Mouse (Mus musculus) liver (tissue): ENCODE results near the gene Foxred2.

Source experiments
- DNase-seq: peaks from one replicate; pipeline ENCODE4 v3.0.0-alpha.2; 2020; ENCODE audit warnings: mixed read lengths

Gene Foxred2

DNA sequence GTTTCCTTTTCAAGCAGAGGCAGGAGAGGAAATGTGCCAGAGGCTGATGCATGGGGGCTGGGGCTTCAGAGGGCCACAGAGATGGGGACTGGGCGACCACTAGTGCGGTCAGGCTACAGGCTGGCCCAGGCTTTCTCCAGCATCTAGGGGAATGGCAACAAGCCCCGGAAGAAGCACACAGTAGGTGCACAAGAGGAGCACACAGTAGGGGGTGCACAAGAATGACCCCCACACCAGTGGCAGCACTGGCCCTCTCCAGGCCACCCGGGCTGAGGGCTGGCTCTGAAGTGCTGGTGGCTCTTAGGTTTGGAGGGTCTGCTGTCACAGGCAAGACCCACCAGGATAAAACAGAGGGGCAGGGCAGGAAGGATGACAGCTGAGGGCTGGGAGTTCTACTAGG lies 41.2 kb downstream of the Foxred2 start:
- DNase-seq: no peak

DNA sequence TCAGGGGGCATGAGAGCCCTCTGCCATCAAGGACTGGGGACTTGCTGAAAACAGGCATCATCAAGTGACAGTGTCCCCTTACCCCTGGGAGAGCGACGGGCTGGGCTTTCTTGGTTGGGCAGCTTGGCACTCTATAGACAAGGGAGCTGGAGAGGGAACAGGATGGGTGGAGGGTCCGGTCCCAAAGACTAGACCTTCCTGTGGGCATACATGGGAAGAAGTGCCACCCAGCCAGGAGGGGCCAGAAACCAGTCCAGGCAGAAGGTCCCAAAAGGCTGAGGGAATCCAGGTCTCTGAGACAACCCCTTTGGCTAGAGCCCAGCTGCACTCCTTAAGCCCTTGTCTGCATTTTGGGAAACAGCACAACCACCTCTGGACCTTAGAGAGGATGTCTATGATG lies 42.0 kb downstream of the Foxred2 start:
- DNase-seq: no peak

DNA sequence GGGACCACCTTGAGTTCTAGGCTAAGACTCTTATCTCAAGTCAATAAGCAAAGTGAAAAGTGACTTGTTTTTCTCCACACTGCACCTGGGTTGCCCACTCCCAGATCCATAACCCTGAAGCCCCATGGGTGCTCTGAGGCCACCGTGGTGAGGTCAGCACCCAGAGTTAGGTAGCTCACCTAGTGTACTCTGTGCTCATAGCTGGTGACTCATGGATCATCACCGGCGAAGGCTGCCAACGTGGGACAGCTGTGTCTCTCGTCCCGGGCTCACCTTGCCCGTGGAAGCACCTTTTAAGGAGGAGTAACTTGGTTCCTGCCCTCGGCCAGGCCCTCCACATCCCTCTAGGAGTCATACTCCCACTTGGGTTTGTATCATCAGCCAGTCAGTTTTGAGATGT lies 43.5 kb downstream of the Foxred2 start:
- no peak for DNase-seq

DNA sequence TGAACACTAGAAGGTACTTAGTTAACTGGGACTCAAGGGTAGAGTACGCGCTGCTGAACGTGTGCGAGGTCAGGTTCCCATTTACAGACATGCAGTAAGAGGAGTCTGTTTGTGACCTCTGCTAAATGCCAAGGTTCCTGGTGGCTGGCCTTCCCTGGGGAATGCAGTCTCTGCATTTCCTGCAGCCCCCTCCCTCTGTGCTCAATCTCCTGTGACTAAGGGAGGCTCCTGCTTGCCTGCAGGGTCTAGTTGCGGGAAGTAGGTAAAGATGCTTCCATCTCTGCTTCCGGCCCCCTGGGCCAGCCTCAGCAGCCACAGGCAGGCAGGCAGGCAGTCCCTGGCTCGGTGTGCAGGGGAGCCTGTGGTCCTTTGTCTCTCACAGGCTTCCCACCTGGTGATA lies 43.9 kb downstream of the Foxred2 start:
- DNase-seq: no peak

DNA sequence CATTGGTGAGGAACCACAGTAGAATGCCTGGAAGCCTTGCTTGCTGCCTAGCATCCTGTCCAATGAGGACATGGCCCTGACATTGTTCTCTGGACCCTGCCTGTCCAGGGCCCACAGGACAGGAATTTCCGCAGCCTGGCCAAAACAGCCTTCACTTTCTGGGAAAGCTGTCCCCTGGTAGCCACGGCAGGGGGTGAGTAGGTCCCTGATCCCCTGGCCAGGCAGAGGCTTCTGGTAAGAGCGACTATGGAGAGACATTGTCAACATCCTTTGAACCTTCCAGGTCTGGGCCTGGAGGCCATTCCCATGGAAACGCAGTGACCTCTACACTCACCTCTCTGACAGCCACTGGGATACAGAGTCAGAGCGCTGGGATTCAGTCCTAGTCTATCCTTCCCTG lies 44.5 kb downstream of the Foxred2 start:
- DNase-seq: peak; percentile 30

DNA sequence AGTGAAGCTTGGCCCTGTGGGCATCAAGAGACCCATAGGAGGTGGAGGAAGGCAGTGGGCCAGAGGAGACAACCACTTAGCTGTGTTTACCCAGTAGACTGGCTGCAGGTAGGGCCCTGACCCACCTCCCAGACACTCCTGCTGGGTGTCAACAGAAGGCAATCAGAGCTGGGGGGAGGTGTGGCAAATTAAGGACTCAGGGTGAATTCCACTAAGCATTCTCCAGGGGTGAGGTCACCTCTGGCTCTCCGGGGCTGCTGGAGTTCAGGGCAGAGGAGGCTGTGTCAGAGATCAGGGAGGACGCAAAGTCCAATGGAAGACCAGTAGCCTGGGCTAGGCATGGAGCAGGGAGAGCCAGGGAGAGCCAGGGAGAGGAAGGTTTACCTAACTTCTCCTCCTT lies 45.5 kb downstream of the Foxred2 start:
- peak; percentile 41 for DNase-seq

DNA sequence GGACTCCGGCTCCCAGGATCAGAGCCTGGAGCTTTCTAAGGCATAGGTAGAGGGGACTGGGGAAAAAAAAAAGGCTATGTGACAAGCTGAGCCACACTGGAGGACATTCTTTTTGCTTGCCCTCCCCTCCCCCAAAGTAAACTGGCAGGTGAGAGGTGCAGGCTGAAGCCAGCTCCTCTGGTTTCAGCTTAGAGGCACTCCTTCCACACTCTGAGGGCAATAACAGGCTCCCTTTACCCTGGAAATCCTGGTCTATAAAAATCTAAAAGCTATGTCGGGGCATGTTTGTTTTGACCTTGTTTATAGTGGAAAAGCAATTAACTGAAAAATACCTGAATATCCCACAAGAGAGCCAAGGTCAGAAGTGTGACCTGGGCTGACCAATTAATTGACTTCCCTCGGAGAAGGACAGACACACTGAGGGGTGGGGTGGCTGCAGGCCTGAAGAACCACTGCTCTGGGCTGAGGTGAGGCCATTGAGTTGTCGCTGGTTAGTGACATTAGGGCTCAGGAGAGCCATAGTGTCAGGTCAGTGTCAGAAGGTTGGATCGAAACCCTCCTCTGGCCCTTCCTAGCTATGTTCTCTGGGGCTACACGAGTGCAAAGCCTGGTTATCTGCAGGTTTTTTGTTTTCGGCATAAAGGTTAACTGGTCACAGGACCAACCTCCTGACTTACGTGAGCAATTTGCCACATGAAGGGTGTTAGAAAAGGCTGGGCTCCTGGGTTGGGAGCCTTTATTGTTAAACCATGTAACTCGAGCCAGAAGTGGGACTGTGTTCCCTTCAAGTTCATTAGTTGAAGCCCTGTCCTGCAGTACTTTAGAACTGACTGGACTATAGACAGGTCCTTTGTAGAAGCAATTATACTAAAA lies 48.6 kb downstream of the Foxred2 start:
- DNase-seq: no peak

DNA sequence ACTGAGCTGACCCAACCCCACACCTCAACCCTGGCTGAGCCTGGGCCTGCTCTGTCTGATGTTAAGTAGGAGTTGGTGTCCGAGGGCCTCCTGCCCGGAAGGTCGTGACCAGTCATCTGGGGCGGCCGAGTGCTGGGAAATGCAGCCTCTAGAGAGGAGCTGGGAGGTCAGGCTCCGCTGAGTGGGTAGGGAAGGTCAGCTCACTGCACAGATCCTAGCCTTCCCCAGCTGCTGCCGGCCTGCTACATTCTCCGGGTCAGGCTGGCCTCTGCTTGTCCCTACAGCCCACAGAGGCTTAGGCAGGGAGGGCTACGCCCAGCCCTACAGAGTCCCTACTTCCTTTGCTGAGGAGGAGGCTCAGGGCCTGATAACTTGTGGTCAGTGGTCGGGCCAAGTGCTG lies 50.0 kb downstream of the Foxred2 start:
- no peak for DNase-seq

DNA sequence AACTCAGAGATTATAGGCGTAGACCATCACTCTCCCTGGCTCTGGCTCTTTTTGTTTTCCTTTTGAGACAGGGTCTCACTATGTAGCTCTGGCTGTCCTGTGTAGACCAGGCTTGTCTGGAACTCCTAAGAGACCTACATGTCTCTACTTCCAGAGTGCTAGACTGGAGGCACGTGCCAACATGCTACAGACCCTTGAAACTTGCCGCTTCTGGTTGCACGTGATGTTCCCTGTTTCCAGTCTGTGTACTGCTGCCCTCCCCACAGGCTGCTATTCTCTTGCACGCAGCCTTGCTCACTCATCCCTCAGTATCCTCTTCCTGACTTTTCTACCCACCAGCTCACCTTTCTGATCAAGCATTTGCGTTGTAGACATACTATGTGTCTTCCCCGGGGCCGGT lies 50.4 kb downstream of the Foxred2 start:
- DNase-seq: no peak

DNA sequence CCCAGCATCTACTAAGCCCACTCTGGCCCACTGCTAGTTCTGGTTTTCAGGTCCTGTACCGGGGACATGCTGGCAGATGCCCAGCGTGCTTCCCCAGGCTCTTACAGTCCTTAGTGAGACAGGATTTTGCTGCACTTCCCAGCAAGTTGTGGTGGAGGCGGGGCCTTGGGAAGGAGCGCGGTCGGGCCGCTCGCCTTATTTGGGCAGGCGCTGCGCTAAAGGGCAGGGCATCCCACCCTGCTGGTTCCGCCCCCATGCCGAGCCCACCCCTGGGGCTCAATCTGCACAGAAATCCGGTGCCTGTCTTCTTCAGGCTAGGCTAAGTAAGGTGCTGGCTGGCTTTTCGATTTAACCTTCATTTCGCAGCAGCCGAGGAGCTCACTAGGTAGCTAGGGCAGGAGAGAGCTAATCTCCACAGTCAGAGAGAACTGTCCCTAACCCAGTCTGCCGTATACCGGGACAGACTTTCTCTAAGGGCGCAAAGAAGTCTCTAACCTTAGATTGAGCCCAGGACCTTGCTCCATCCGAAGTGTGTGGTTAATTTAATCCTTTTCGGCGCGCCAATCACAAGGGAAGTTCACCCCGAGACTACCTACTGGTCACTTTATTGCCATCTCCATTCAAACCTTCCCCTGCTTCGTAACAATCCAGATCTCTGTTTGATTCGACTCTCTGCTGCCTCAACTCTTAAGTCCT lies 51.1 kb downstream of the Foxred2 start:
- peak; percentile 81 for DNase-seq

DNA sequence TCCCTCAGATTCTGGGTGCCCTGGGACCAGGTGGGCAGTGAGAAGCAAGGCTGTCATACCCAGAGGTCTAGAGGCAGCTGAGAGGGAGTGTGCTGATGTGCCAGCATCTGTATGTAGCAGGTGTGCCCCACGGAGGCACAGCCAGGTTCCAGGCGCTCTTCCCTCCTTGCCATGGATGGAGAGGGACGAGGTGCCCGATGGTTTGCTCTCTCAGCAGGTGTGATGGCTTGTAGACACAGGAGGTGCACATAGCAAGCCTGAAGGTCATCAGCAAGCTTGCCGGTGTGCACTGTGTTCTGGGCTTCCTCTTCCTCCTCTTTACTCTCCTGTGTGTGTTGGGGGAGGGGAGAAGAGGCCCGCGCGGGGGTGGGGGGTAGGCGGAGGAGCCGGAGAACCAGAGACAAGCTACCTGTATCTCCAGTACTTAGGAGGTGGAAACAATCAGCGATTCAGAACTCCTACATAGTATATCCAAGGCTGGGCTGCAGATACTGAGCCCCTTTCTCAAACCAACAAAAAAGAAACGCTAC lies 52.1 kb downstream of the Foxred2 start:
- DNase-seq: no peak

DNA sequence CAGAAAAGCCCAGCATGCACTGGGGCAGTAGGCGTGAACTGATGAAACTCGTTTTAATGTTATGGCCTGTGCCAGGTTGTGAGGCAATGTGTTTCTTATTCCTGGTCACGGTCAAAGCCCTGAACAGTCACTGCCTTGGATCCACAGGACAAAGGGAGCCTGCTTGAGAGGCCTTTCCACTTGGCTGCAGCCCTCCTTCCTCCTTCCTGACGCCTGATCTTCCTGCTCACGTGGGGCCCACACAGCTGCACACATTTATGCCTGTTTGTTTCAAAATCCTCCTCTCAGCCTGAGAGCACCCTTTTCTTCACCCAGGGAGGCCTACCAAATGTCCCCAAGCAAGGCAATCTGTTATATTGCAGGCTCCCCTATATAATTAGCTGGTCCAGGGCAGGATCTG lies 53.3 kb downstream of the Foxred2 start:
- no peak for DNase-seq

DNA sequence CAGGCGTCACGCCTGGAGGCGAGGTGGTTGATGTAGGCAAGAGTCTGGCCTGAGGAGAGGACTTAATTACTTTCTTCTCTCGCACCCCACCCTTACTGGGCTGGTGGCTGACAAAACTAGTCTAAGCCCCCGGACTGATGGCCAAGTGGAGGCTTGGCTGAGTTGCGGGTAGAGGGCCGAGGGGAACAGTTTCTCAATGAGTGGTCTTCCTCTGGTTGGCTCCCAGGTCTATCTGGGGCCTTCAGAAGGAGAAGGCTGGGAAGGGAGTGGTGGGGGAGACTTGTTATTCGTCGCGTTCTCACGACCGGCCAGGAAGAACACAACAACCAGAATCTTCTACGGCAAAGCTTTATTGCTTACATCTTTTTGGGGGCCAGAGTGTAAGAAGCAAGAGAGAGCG lies 61.6 kb downstream of the Foxred2 start:
- no peak for DNase-seq

DNA sequence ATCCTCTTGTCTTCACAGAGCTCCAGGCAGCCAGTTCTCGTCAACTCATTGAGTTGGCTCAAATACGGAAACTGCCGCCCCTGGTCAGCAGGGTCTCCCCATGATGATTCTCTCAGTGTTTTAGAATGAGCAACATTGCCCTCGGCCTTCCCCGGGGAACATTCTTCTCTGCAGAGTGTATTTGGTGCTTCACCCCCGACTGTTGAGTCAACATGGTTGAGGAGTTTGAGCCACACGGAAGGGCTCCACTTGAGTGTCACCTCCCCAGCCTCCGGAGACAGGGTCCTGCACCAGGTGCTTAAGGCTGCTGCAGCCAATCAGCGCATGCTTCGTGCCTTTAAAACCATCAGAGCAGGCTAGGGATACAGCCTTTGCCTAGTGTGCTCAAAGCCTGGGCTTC lies 63.2 kb downstream of the Foxred2 start:
- no peak for DNase-seq

DNA sequence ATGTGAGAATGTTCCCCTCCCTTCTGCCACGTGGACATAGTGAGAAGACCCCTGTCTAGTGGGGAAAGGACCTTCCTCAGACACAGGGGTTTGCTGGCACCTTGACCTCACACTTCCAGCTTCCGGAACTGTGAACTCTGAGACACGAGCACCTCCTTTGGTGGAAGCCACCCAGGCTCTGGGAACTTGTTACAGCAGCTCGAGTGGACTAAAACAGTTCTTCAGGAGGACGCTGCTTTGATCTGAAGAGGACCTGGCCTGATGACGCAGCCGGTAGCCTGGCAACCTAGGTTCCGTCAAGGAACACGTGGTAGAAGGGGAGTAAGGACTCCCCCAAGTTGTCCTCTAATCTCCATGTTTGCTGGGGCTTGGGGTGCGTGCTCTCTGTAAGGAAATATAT lies 64.1 kb downstream of the Foxred2 start:
- no peak for DNase-seq

DNA sequence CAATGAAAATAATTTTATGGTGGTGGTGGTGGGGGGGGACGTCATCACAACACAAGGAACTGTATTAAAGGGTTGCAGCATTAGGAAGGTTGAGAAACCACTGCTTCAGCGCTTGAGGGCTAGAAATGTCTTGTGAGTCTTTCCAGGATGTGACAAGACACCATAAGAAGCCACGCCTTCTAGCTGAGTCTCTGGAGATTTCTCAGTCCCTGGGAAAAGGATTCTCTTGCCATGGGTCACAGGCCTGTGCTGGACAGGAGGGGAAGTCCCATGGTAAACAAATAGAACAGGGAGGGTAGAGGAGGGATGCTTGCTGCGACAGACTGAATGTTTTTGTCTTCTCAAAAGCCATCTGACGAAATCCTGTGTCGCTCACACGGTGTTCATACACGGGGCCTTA lies 64.8 kb downstream of the Foxred2 start:
- DNase-seq: no peak
